Mouse (Mus musculus) mesoderm, embryonic 11.5 days (tissue): Measurements from ENCODE around the gene Mars2.
A peak's percentile ranks its signal among the peaks of the same experiment; 100 is the strongest.

Experiments
- DNase-seq: peaks from one replicate; pipeline ENCODE4 v3.0.0-alpha.2; 2012; ENCODE audit warnings: low read depth, low spot score

The Mars2 gene

GRCm38 (mm10) chr1:55221352-55221751 is 15.6 kb upstream of the Mars2 start:
- DNase-seq: no peak

GRCm38 (mm10) chr1:55223026-55223425 is 14.0 kb upstream of the Mars2 start:
- no peak for DNase-seq

DNA sequence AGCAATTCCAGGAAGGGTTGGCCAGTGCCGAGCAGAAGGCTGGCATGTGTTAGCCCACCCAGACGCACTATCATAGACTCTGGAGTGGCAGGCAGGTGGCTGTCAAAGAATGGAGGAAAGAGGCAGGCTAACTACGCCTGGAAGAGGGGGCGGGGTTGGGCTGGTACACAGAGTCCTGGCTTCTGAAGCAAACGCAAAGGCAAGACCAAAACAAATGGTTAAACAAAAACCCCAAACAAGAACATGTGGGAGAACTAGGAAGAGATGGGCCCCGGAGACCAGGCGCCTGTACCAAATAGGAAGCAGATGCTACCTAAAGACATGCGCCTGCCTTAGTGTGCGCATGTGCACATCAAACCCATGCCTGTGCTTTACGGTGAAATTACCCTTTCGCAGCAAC is 12.9 kb upstream of the Mars2 start:
- no peak for DNase-seq

DNA sequence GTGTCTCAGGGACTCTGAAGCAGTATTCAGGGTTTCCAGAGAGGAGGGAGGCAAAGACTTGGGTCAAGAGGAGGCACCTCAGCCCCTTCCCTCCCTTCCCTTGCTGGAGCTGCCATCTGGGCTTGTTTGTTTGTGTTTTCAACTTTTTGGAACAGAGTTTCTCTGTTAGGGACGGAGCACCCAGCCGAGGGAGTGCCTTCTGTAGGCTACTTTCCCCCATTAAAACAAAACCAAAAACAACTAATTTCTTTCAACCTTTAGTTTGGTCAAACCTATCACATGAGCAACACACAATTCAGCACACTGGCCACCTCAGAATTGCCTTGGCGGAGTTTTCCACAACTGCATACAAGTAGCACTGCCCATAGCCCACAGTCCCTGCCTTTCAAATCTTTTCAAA is 11.6 kb upstream of the Mars2 start:
- DNase-seq: no peak

DNA sequence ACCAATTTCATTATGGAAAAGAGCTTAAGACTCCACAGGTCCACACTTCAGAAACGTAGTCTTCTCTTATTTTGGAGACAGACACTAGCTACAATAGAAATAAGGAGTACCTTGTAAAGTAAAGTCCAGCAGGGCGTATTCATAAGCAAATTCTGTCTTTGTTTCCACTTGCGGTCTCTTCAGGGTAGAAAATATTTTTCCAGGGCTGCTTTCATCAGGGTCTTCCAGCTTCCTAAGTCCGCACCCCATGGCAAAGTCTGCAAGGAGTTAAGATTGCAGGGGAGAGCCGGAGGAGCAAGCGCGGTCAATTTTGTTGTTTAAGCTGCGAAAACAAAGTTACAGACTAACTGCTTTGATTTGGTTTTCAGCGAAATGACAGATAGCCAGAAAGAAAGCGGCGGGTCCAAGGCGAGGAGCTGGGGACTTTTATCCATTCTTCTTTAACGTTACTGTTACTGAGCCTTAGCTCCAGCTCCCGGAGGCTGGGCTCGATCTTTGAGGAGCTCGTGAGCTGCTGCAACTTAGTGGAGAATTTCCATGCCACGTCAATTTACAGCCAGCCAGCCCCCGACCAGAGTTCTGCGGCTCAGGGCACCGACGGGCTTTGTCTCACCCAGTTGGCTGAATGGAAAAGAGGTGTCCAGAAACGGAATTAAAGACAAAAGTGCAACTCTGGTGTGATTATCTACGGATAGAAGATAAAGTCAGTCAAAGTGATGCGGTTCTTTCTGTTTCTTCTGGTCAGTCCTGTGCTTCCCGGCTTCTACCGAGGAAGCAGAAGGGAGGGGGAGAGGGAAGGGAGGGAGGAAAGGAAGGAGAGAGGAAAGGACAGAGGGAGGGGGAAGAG is 10.7 kb upstream of the Mars2 start, which contains the start of gene Rftn2:
Gene Rftn2 (minus strand): TSS at position 772 of the 847 bp plus-strand sequence.
- DNase-seq: peak; percentile 68

- no peak for DNase-seq
Measured at GRCm38 (mm10) chr1:55227376-55227775, 9.6 kb upstream of the Mars2 start.

- no peak for DNase-seq
Measured at GRCm38 (mm10) chr1:55228256-55228884, 8.6 kb upstream of the Mars2 start.

GRCm38 (mm10) chr1:55234910-55235520 is 2.0 kb upstream of the Mars2 start:
- no peak for DNase-seq

- no peak for DNase-seq
Measured at GRCm38 (mm10) chr1:55236487-55236886, 490 bp upstream of the Mars2 start.

DNA sequence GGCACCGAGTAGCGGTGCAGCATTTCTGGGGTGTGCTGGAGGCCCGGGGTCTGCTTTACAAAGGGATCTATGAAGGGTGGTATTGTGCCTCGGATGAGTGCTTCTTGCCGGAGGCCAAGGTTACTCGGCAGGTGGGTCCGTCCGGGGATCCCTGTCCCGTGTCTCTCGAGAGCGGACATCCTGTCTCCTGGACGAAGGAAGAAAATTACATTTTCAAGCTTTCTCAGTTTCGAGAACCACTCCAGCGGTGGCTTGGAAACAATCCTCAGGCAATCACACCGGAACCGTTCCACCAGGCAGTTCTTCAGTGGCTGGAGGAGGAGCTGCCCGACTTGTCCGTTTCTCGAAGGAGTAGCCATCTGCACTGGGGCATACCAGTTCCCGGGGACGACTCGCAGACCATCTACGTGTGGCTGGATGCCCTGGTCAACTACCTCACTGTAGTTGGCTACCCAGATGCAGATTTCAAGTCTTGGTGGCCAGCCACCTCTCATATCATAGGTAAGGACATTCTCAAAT is 725 bp downstream of the Mars2 start:
- DNase-seq: no peak

GRCm38 (mm10) chr1:55238496-55238895 is 1.5 kb downstream of the Mars2 start:
- DNase-seq: no peak

- peak; percentile 70 for DNase-seq
Measured at GRCm38 (mm10) chr1:55239237-55239636, 2.3 kb downstream of the Mars2 start.

GRCm38 (mm10) chr1:55246374-55246773 is 9.4 kb downstream of the Mars2 start:
- no peak for DNase-seq

- no peak for DNase-seq
Measured at GRCm38 (mm10) chr1:55264385-55264784, 27.4 kb downstream of the Mars2 start.

DNA sequence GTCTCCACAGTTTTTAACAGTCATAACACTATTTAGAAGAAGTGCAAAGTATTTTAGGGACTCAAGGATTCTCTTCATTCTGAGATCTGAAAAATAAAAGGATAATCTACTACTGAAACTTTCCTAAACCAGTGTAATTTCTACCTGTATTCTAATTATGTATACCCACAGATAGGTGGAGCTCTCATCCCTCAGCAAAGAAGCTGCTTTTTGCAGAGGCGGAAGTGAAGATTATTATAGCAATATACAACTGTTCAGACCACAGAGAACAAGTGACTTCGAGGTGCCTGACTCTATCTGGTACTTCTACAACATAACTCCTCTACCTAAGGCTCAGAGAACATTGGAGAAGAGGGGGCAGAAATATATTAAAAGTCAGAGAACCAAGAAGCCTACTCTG is 28.5 kb downstream of the Mars2 start:
- DNase-seq: no peak

- DNase-seq: no peak
Measured at GRCm38 (mm10) chr1:55279081-55279480, 42.1 kb downstream of the Mars2 start.
